Mouse (Mus musculus) intestine, embryonic 14.5 days (tissue): ENCODE results near the gene Tstd1. TPM values are rescaled to one million over a fixed set of nuclear protein-coding genes. Genes with fewer than 3 reads are reported as not detected.
A peak's percentile ranks its signal among the peaks of the same experiment; 100 is the strongest.

Source experiments
- ATAC-seq: fragments of 200-750 bp; cut with Nextera tagmentation; replicated peaks from 2 replicates; pipeline ENCODE4 v1.8.0; 2017; ENCODE audit warnings: low read depth, moderate number of reproducible peaks, moderate TSS enrichment, moderate library complexity; ENCODE audit not compliant: low FRiP score, low TSS enrichment
- DNase-seq: peaks from one replicate; pipeline ENCODE4 v3.0.0-alpha.2; 2018; ENCODE audit warnings: low spot score
- H3K27ac ChIP-seq: fragments of 300-500 bp; sonication (generic); 2 replicates; pipeline ENCODE4 v1.5.1; 2014; ENCODE audit warnings: low read depth, mild to moderate bottlenecking, control low read depth
- H3K27me3 ChIP-seq: fragments of 300-500 bp; sonication (generic); replicated peaks from 2 replicates; pipeline ENCODE4 v1.6.1; 2014; ENCODE audit warnings: low read length, control low read depth; ENCODE audit not compliant: control insufficient read depth, insufficient read depth
- H3K36me3 ChIP-seq: fragments of 300-500 bp; sonication (generic); 2 replicates; pipeline ENCODE4 v1.6.1; 2014; ENCODE audit warnings: low read length, control low read depth; ENCODE audit not compliant: control insufficient read depth, insufficient read depth
- H3K4me1 ChIP-seq: fragments of 300-500 bp; sonication (generic); replicated peaks from 2 replicates; pipeline ENCODE4 v1.6.1; 2014; ENCODE audit warnings: low read length, control low read depth, mixed read lengths; ENCODE audit not compliant: control insufficient read depth, insufficient read depth
- H3K4me2 ChIP-seq: fragments of 300-500 bp; sonication (generic); 2 replicates; pipeline ENCODE4 v1.6.1; 2014; ENCODE audit warnings: low read length
- H3K4me3 ChIP-seq: fragments of 300-500 bp; sonication (generic); 2 replicates; pipeline ENCODE4 v1.5.1; 2014; ENCODE audit warnings: low read depth, low read length, control low read depth, mixed read lengths
- H3K9ac ChIP-seq: fragments of 300-500 bp; sonication (generic); 2 replicates; pipeline ENCODE4 v1.6.1; 2014; ENCODE audit warnings: mild to moderate bottlenecking, low read length
- H3K9me3 ChIP-seq: fragments of 300-500 bp; sonication (generic); 2 replicates; pipeline ENCODE4 v1.6.1; 2016; ENCODE audit warnings: low read length, control low read depth; ENCODE audit not compliant: control insufficient read depth
- WGBS: fragments of 180-500 bp; shearing (Covaris S2); extraction: QIAGEN DNeasy Blood & Tissue Kit; methylation state at CpG from one replicate; pipeline ENCODE4 v1.1.7; 2014; 5-methylcytosine and 5-hydroxymethylcytosine counted together
- polyA plus RNA-seq: library from polyadenylated mRNA; unstranded; fragments of >200 nt; fragmentation: Nextera tagmentation; extraction: Ambion mirVana; gene quantifications from 2 replicates; pipeline ENCODE4 v1.2.1, GENCODE M21; 2014

Gene Tstd1
- polyA plus RNA-seq, 1 experiment from 2014 or later: 2.8 TPM

GRCm38 (mm10) chr1:171440025-171440725 is 21.5 kb downstream of the Tstd1 start:
- WGBS: 20% methylated on average over 9 of the region's 9 CpGs
- no peak for ATAC-seq
- H3K4me1 ChIP-seq: peaks cover 20% of the 10 kb centered on the region

GRCm38 (mm10) chr1:171441466-171442412 is 23.1 kb downstream of the Tstd1 start:
- Histone ChIP-seq H3K4me1 (peaks cover 23% of the 10 kb centered on the region), H3K27ac (peak overlapping the region; percentile 83), H3K36me3 (no peaks in the 10 kb centered on the region), H3K9ac (no peak overlapping the region), H3K27me3 (no peaks in the 10 kb centered on the region; the same call in 1 of the 2 replicates), H3K4me2 (peak overlapping the region; percentile 60), H3K9me3 (peaks cover 8% of the 10 kb centered on the region; the same call in 1 of the 2 replicates), H3K4me3 (no peak overlapping the region)
- WGBS: 42% methylated on average over 7 of the region's 7 CpGs
- peak; percentile 80 for DNase-seq
- ATAC-seq: peak; percentile 62

More at GRCm38 (mm10) chr1:171440025-171440725, 21.5 kb downstream of the Tstd1 start:
- H3K4me3 ChIP-seq: peak overlapping the region; percentile 57
- peak overlapping the region; percentile 60 for H3K4me2 ChIP-seq
- peak; percentile 67 for DNase-seq
- H3K9me3 ChIP-seq: peaks cover 6% of the 10 kb centered on the region; the same call in 1 of the 2 replicates
- no peaks in the 10 kb centered on the region; the same call in 1 of the 2 replicates for H3K27me3 ChIP-seq
- H3K36me3 ChIP-seq: no peaks in the 10 kb centered on the region
- no peak overlapping the region for H3K9ac ChIP-seq
- H3K27ac ChIP-seq: peak overlapping the region; percentile 83

- H3K4me3 ChIP-seq: no peak overlapping the region
- ATAC-seq (no peak), DNase-seq (no peak)
- no peaks in the 10 kb centered on the region; the same call in 1 of the 2 replicates for H3K27me3 ChIP-seq
- WGBS: 67% methylated on average over 8 of the region's 8 CpGs
- peak overlapping the region; percentile 27 for H3K4me2 ChIP-seq
- H3K4me1 ChIP-seq: peaks cover 28% of the 10 kb centered on the region
- no peaks in the 10 kb centered on the region for H3K36me3 ChIP-seq
- H3K9ac ChIP-seq: no peak overlapping the region
- peak overlapping the region; percentile 83 for H3K27ac ChIP-seq
- peaks cover 8% of the 10 kb centered on the region; the same call in 1 of the 2 replicates for H3K9me3 ChIP-seq
These were observed 23.7 kb downstream of the Tstd1 start for GRCm38 (mm10) chr1:171442413-171442760.

GRCm38 (mm10) chr1:171445050-171445449 is 26.4 kb downstream of the Tstd1 start:
- H3K9ac ChIP-seq: no peak overlapping the region
- no peak overlapping the region for H3K4me3 ChIP-seq
- no peak overlapping the region for H3K4me2 ChIP-seq
- H3K9me3 ChIP-seq: peaks cover 8% of the 10 kb centered on the region; the same call in 1 of the 2 replicates
- H3K36me3 ChIP-seq: no peaks in the 10 kb centered on the region
- ATAC-seq (no peak), DNase-seq (no peak)
- WGBS: 73% methylated on average over 5 of the region's 5 CpGs
- H3K4me1 ChIP-seq: peaks cover 23% of the 10 kb centered on the region
- no peak overlapping the region for H3K27ac ChIP-seq
- no peaks in the 10 kb centered on the region for H3K27me3 ChIP-seq

- H3K4me1 ChIP-seq: peaks cover 13% of the 10 kb centered on the region
- peaks cover 8% of the 10 kb centered on the region; the same call in 1 of the 2 replicates for H3K9me3 ChIP-seq
- H3K36me3 ChIP-seq: no peaks in the 10 kb centered on the region
- H3K9ac ChIP-seq: no peak overlapping the region
- WGBS: 49% methylated on average over 7 of the region's 7 CpGs
- H3K27me3 ChIP-seq: no peaks in the 10 kb centered on the region
- H3K27ac ChIP-seq: no peak overlapping the region
- DNase-seq (no peak), ATAC-seq (no peak)
- H3K4me2 ChIP-seq: no peak overlapping the region
- no peak overlapping the region for H3K4me3 ChIP-seq
These were observed 28.2 kb downstream of the Tstd1 start for GRCm38 (mm10) chr1:171446854-171447253.

GRCm38 (mm10) chr1:171447692-171448091 is 29.0 kb downstream of the Tstd1 start:
- WGBS: 31% methylated on average over 10 of the region's 10 CpGs
- Histone ChIP-seq H3K4me2 (peak overlapping the region; percentile 36), H3K27ac (no peak overlapping the region), H3K4me1 (peaks cover 13% of the 10 kb centered on the region), H3K27me3 (no peaks in the 10 kb centered on the region), H3K36me3 (no peaks in the 10 kb centered on the region), H3K9me3 (peaks cover 8% of the 10 kb centered on the region; the same call in 1 of the 2 replicates), H3K4me3 (no peak overlapping the region), H3K9ac (no peak overlapping the region)
- DNase-seq (no peak), ATAC-seq (no peak)

- no peak overlapping the region for H3K4me3 ChIP-seq
- DNase-seq (no peak), ATAC-seq (no peak)
- H3K27ac ChIP-seq: no peak overlapping the region
- WGBS: 82% methylated on average over 11 of the region's 11 CpGs
- no peak overlapping the region for H3K9ac ChIP-seq
- no peaks in the 10 kb centered on the region for H3K36me3 ChIP-seq
- peaks cover 13% of the 10 kb centered on the region for H3K4me1 ChIP-seq
- H3K4me2 ChIP-seq: no peak overlapping the region
- H3K9me3 ChIP-seq: 0 out of 2 replicates have a peak, but pooled peaks cover 2% of the 10 kb centered on the region
- H3K27me3 ChIP-seq: no peaks in the 10 kb centered on the region
These were observed 31.4 kb downstream of the Tstd1 start for GRCm38 (mm10) chr1:171450062-171450461.

- Histone ChIP-seq H3K4me3 (no peak overlapping the region), H3K27ac (no peak overlapping the region), H3K4me1 (peaks cover 13% of the 10 kb centered on the region), H3K9ac (no peak overlapping the region), H3K9me3 (0 out of 2 replicates have a peak, but pooled peaks cover 2% of the 10 kb centered on the region), H3K4me2 (no peak overlapping the region), H3K27me3 (no peaks in the 10 kb centered on the region), H3K36me3 (no peaks in the 10 kb centered on the region)
- DNase-seq (no peak), ATAC-seq (no peak)
- 71% methylated on average over 10 of the region's 10 CpGs for WGBS
These were observed 32.3 kb downstream of the Tstd1 start for GRCm38 (mm10) chr1:171451001-171451400.
